Mouse (Mus musculus) lung, postnatal 10 days (tissue): ENCODE measurements around the gene Gm13119.
A peak's percentile ranks its signal among the peaks of the same experiment; 100 is the strongest.
"Not testable (repeated sequence)": the region's sequence is repeated elsewhere in the genome, so short reads cannot be mapped to it uniquely, and the experiment has no call there.

Experiments used
- DNase-seq: peaks from one replicate; pipeline ENCODE4 v3.0.0; 2021

Gm13119 gene

DNA sequence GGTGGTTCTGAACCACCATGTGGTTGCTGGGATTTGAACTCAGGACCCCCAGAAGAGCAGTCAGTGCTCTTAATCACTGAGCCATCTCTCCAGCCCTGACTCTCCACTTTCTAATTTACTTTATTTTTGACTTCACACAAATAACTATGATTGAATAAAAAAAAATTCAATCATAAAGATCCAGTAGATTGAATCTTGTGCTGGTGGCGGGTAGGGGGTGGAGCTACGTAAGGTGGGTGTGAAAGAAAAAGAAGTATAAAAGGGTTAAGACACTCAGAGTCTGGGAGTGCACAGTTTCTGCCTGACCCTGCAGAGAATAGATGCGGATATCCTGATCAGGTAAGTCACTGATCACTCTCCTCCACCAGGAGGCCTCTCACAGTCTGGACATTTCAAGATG lies at the start of gene Gm13119:
TSS of gene Gm13119 (plus strand) at position 301 of the 400 bp plus-strand sequence.
- DNase-seq, result not testable (repeated sequence)

DNA sequence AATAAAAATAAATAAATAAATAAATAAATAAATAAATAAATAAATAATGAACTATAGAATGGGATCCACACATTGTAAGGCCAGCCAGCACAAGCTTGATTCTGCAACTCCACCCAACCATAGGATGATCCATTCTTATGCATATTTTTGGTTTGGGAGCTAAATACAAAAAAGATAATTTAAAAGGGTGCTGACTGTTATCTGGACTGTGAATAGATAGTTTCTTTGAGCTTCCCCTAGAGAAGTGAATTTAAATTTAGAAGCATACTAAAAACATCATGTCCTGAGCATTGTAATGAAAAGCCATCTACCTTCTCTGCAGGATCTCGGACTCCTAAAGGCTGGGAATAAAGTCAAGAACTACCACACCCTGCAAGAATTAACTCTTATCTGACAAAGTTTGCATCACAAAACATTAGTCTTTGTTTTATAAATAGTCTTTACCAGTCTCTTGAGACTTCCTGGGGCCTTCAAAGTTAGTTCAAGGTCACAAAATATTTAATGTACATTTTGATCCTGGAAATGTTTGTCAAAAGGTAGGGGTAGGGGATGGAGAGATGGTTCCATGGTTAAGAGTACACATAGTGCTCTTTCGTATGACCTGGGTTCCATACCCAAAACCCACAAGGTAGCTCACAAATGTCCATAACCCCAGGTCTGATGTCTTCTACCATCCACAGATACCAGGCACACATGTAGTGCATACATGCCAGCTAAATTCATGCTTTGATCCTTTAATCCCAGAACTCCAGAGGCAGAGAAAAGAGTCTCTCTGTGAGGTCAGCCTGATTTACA lies 44.9 kb upstream of the Gm13119 start:
- DNase-seq, result not testable (repeated sequence)

DNA sequence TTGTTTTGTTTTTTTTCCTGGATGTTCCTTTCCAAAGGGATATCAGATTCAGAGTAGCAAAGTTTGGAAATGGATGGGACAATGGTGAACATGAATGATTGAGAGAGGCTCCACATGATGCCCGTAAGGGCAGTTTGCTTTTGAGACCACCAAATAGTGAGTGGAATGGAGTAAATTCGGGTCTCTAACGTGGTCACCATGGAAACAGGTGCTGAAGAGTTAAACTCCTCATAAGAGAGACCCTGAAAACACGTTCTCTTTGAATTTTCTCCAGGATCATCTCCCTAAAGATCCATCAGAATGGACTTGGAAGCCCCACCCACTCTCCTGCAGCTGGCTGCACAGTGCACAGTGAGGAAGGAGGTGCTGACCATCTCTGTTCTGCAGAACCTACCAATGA lies 27.8 kb upstream of the Gm13119 start, which contains the start of gene Gm13128:
TSS of gene Gm13128 (plus strand) at position 301 of the 400 bp plus-strand sequence.
- DNase-seq, result not testable (repeated sequence)

DNA sequence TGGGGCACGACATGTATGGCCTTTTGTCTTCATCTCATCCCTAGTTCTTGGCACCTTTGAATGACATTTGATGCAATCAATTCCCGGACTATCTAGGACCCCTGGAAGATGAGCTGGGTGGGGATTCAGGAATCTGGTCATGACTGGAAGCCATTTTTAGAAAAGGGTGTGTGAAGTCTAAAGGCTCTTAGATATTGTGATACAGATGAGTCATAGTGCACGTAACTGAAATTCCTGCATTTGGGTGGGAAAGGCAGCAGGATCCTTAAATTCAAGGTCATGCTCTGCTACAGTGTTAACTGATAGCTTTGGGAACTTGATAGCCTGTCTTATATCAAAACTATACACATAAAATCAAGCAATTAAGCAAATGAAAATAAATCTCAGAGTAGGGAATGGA lies 21.9 kb upstream of the Gm13119 start:
- DNase-seq, result not testable (repeated sequence)

DNA sequence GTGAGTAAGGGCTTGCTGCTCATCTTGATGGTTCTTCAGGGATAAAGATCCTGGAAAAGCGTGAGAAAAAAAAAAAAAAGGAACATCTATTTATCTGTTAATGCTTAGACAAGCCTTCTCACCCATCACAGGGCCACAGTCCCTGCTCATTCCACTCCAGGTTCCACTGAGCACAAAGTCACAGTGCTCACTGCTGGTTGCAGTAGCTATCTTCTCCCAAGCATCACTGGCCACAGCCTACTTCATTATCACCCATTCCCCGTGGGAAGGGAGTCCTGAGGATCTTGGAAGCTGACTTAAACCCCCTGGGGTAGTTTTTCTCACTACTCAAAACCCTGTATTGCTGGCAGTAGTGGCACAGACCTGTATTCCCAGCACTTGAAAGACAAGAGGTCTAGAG lies 20.2 kb downstream of the Gm13119 start, which contains the start of gene Pramef20:
TSS of gene Pramef20 (minus strand) at position 23 of the 400 bp plus-strand sequence.
- DNase-seq, result no peak

DNA sequence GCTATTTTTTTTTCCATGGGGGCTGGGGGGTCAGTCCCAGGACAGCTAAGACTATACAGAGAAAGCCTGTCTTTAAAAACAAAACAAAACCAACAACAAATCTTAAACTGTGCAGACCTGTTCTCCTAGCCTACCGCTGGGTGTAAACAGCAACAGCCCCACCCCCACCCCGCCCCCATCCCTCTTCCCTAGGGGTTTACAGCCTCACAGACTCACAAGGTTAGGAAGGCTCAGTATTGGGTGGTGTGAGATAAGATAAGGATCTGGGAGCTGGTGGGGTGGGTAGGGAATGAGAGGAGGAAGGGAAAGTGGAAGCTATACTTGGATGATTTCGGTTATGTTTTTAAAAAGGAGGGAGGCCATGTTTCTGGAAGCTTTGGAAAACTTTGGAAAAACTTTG lies 38.6 kb downstream of the Gm13119 start:
- DNase-seq, result no peak

DNA sequence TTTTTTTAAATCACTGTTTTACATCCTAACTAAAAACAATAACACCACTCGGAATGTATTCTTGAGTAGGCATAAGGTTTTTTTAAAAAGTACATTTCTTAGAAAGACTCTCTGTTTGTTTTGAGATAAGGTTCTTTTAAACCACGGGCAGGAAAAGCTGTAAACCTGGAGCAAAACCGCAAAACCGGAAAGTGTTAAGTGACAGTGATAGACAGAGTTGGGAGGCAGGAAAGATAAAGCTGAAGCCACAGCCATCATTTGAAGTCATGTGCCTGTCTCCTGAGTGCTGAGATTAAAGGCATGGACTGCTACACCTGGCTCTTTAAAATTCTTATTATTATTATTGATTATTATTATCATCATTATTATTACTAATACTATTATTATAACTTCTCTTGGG lies 45.0 kb downstream of the Gm13119 start:
- no peak for DNase-seq

DNA sequence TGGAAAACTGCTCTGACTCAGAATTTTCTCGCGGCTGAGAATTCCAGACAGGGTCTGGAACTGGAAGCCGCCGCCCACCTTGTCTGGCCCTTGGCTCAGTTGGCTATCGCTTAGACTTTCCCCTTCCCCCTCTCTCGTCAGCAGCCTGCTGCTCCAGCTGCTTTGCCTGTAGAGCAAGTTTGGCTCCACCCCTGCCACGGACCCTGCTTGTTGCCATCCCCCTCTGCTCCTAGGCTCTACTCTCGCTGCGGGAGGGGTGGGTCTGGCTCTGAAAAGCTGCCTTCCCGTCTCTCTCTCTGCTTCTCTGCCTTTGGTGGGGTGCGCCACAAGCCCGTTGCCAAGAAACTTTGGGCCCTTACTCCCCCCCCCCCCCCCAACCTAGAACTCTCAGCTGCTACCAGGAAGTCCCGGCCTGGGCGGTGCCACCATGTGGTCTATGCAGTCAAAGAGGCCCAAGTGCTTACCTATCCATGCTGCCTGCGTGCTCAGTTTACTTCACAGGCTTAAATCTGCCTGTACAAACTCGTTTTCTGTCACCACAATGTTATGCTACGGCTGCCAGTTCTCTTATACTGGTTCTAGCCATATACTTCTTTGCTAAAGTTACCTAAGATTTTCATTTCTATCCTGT lies 46.8 kb downstream of the Gm13119 start:
- DNase-seq, result peak; percentile 32

DNA sequence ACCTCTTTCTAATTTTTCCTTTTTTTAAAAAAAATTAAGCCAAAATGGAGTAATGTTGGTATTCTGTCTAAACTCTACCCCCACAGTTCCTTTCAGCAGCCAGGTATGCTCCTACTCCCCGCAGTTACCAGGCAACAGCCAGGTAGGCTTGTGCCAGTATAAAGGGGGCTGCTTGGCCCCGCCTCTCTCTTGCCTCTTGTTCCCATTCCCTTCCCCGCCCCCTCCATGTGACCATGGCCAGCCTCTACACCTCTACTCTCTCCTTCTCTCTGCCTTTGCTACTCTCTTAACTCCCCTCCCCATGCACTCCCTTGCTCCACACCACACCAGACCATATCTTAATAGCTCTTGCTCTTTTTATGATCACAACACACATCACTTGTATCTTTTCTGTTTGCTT lies 48.5 kb downstream of the Gm13119 start:
- DNase-seq, result no peak

DNA sequence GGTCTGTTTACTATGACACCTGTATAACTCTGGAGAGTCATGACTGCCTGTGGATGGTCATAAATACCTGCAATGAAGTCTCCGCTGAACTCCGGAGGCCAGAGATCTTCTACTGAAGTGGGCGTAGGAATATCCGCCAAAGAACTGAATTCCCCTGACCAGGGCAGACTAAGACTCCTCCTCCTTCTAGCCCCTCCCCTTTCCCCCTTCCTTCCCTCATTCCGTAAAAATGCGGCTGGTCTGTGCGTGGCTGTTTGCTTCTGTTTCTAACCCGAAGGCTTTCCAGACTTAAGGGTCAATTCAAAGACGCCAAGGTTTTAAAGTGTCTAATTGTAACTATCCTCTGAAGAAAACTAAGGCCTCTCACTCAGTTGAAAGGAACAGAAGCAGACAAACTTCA lies 50.5 kb downstream of the Gm13119 start, which contains the start of gene Pramef12:
TSS of gene Pramef12 (minus strand) at position 175 of the 400 bp plus-strand sequence.
- DNase-seq, result no peak
